Mouse (Mus musculus) embryonic facial prominence, embryonic 14.5 days (tissue): ENCODE results near the gene Fam189b. TPM values are rescaled to one million over a fixed set of nuclear protein-coding genes. Genes with fewer than 3 reads are reported as not detected.
A peak's percentile ranks its signal among the peaks of the same experiment; 100 is the strongest.

Experiments
- microRNA counts: library from miRNA; unstranded; fragments of <30 nt; microRNA quantifications from one replicate; lab custom pipeline; 2017
- microRNA-seq: library from miRNA; unstranded; fragments of <30 nt; microRNA quantifications from one replicate; pipeline ENCODE4, GENCODE M21; 2016; ENCODE audit warnings: borderline number of aligned reads
- polyA plus RNA-seq: library from polyadenylated mRNA; unstranded; fragments of >200 nt; fragmentation: Nextera tagmentation; extraction: Ambion mirVana; gene quantifications from 2 replicates; pipeline ENCODE4 v1.2.1, GENCODE M21; 2014

Gene Fam189b
- polyA plus RNA-seq, 1 experiment from 2014 or later = 27.9 TPM

MicroRNAs encoded within 50 kb of the gene (microRNA counts, 519-probe panel; counts per million panel counts)
- microRNA mmu-miR-92b (lab: Ali Mortazavi, UCI) = 19.3 counts per million

Small RNA genes within 50 kb of the gene (microRNA-seq; reads per million reads assigned to microRNA genes)
- gene Mir92b = 381 reads per million, percentile 66 among the genes with 10 or more reads in this experiment

Other genes with a start within 250 kb of the Fam189b start
- 19.8 and 21.4 TPM in 2 replicates for gene Ash1l, start 232.5 kb upstream of the Fam189b start, polyA plus RNA-seq
- 125 and 138 TPM in 2 replicates for gene Dap3, start 232.0 kb upstream of the Fam189b start, polyA plus RNA-seq
- gene Rusc1, start 89.8 kb upstream of the Fam189b start, polyA plus RNA-seq = 23.5 and 26.5 TPM in 2 replicates
- not detected in 2 replicates for gene Gm43738, start 82.0 kb upstream of the Fam189b start, polyA plus RNA-seq
- 183 and 205 TPM in 2 replicates for gene Fdps, start 81.2 kb upstream of the Fam189b start, polyA plus RNA-seq
- 0.30 TPM in 1 of 2 replicates, not detected in the other for gene Pklr, start 47.0 kb upstream of the Fam189b start, polyA plus RNA-seq
- gene Hcn3, start 22.9 kb upstream of the Fam189b start, polyA plus RNA-seq = 1.4 and 2.8 TPM in 2 replicates
- gene Clk2, start 18.3 kb upstream of the Fam189b start, polyA plus RNA-seq = 22.4 and 23.9 TPM in 2 replicates
- gene Scamp3, start 5.7 kb upstream of the Fam189b start, polyA plus RNA-seq = 93.4 and 96.9 TPM in 2 replicates
- gene Gba, start 19.8 kb downstream of the Fam189b start, polyA plus RNA-seq = 47.8 and 54.5 TPM in 2 replicates
- gene Thbs3, start 32.0 kb downstream of the Fam189b start, polyA plus RNA-seq = 51.5 and 52.0 TPM in 2 replicates
- 151 and 163 TPM in 2 replicates for gene Mtx1, start 43.9 kb downstream of the Fam189b start, polyA plus RNA-seq
- 2.0 and 4.1 TPM in 2 replicates for gene Muc1, start 45.9 kb downstream of the Fam189b start, polyA plus RNA-seq
- 324 and 349 TPM in 2 replicates for gene Krtcap2, start 62.8 kb downstream of the Fam189b start, polyA plus RNA-seq
- 3.7 and 4.7 TPM in 2 replicates for gene Trim46, start 63.2 kb downstream of the Fam189b start, polyA plus RNA-seq
- 151 and 177 TPM in 2 replicates for gene Dpm3, start 76.2 kb downstream of the Fam189b start, polyA plus RNA-seq
- 70.5 and 80.2 TPM in 2 replicates for gene Slc50a1, start 87.4 kb downstream of the Fam189b start, polyA plus RNA-seq
- gene Efna1, start 98.0 kb downstream of the Fam189b start, polyA plus RNA-seq = 33.8 and 35.8 TPM in 2 replicates
- gene Efna3, start 139.8 kb downstream of the Fam189b start, polyA plus RNA-seq = 18.7 and 21.2 TPM in 2 replicates
- gene Efna4, start 154.9 kb downstream of the Fam189b start, polyA plus RNA-seq = 17.5 and 20.7 TPM in 2 replicates
- 44.4 and 51.7 TPM in 2 replicates for gene Adam15, start 166.9 kb downstream of the Fam189b start, polyA plus RNA-seq
- not detected in 2 replicates for gene Dcst2, start 178.8 kb downstream of the Fam189b start, polyA plus RNA-seq
- 0.26 and 0.33 TPM in 2 replicates for gene Dcst1, start 182.1 kb downstream of the Fam189b start, polyA plus RNA-seq
- 2.3 and 3.6 TPM in 2 replicates for gene Zbtb7b, start 211.6 kb downstream of the Fam189b start, polyA plus RNA-seq
- not detected in 2 replicates for gene Lenep, start 219.7 kb downstream of the Fam189b start, polyA plus RNA-seq
- gene Flad1, start 228.7 kb downstream of the Fam189b start, polyA plus RNA-seq = 24.2 and 24.8 TPM in 2 replicates
- 380 and 425 TPM in 2 replicates for gene Cks1b, start 235.2 kb downstream of the Fam189b start, polyA plus RNA-seq
- gene Shc1, start 235.3 kb downstream of the Fam189b start, polyA plus RNA-seq = 74.0 and 75.2 TPM in 2 replicates
- 49.2 and 51.6 TPM in 2 replicates for gene Pygo2, start 247.1 kb downstream of the Fam189b start, polyA plus RNA-seq